Mouse (Mus musculus) lung, adult 2 months (tissue): ENCODE results near the gene Aurkaip1.

ENCODE experiments used
- CTCF ChIP-seq: fragments of 200-500 bp; IDR thresholded peaks from 2 replicates; pipeline ENCODE4 v1.5.1; 2011; ENCODE audit warnings: mild to moderate bottlenecking, low read length, control low read depth; ENCODE audit not compliant: insufficient read depth
- POLR2A ChIP-seq: fragments of 200-500 bp; IDR thresholded peaks from 2 replicates; pipeline ENCODE4 v1.6.1; 2011; ENCODE audit warnings: low read depth, mild to moderate bottlenecking, control low read depth, low read length, borderline replicate concordance; ENCODE audit errors: extremely low read depth

DNA sequence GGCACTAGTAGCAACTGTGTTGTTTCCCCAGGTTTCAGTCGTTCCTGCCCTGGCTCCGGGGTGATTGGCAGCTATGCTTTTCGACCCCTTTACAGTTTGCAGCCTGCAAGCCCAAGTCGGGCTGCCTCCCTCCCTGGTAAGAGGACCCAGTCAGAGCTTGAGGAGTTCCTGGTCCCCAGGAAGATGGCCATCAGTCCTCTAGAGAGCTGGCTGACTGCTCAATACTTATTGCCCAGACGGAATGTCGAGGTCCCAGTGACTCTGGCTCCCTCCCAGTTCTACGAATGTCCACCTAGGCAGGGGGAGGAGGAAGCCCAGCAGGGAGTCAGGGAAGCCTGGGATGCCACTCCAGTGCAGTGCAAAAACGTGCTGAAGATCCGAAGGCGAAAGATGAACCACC lies 1.2 kb downstream of the Aurkaip1 start:
- TF ChIP-seq CTCF = no peak
- no peak for TF ChIP-seq POLR2A
